Mouse (Mus musculus): ENCODE measurements around the gene Hilpda. TPM values are rescaled to one million over a fixed set of nuclear protein-coding genes. Genes with fewer than 3 reads are reported as not detected.
A peak's percentile ranks its signal among the peaks of the same experiment; 100 is the strongest.

The Hilpda gene
- 31.3 and 32.5 TPM in 2 replicates for polyA plus RNA-seq (2016; fragmentation: Nextera tagmentation; extraction: Ambion mirVana)

DNA sequence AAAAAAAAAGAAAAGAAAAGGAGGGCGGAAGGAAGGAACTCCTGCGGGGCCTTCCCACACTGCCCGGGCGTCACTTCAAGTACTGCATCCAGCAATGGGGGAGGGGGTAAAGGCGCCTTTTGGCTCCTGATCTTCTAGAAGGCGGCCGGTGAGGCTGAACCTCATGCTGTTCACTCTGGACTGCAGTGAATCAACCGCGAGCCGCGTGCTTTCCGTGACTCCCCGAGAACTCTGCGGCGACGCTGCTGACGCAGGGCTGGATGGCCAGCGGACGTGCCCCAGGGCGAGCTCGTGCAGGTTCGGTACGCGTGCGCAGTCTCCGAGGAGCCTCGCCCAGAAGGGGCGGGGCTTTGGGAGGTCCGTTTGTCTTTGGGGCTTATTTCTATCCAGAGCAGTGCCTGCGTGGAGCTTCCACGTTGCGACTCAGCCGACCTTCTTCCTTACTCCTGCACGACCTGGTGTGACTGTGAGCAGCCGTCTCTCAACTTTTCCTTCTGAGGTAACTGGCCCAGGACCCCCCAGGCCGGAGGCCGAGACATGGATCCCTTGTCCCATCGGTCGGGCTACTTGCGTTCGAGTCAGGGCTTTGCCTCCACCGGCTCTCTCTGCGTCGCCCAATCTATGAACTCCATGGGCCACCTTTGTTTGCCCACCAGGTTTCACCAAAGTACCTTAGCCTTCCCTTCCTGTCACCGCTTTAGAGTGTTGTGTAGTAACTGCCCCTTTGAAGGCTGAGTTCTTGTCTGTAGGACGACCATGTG lies at the start of gene Hilpda:
Hilpda (plus strand) TSS at position 177 of the 761 bp plus-strand sequence.
- peak; percentile 98 for ATAC-seq (ENCODE audit: low FRiP score)
- peak within 1 kb of the TSS; percentile 68 for H3K4me3 ChIP-seq (replicated peaks)
- H3K9me3 ChIP-seq = no peaks in the 10 kb centered on the region
- H3K9ac ChIP-seq = peak within 1 kb of the TSS; percentile 79
- peak within 1 kb of the TSS; percentile 69 for H3K4me2 ChIP-seq
- WGBS = 1% methylated on average over 46 of the region's 46 CpGs
- H3K4me1 ChIP-seq = peaks cover 15% of the 10 kb centered on the region
- peaks cover 6% of the 10 kb centered on the region; the same call in 1 of the 2 replicates for H3K36me3 ChIP-seq (replicated peaks)
- 0 out of 2 replicates have a peak, but pooled peaks cover 4% of the 10 kb centered on the region for H3K27me3 ChIP-seq
- peak within 1 kb of the TSS; percentile 59; the same call in 1 of the 2 replicates for H3K27ac ChIP-seq

DNA sequence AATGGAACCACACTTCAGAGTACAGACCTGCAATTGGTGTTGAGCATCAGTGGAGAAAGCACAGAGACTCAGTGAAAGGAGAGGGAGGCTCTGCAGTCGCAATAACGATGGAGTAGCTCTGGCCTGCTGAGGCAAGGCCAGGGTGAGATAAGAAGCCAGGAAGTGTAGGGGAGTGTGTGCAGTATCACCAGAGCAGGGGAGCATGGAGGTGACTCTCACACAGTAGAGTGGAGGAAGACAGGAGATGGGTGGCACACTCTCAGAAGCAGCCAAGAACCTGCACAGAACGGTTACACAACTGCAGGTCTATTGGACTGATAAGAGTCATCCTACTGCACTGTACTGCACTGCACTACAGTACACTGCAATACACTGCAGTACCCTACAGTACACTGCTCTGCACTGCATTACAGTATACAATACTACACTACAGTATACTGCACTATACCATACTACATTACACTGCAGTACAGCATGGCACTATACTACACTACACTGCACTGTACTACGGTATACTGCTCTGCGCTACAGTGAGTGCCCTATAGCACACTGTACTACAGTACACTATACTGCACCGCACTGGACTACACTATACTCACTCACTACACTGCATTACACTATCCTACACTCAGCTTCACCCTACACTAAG lies 42.9 kb upstream of the Hilpda start:
- Histone ChIP-seq H3K4me1 (no peaks in the 10 kb centered on the region), H3K27ac (no peak overlapping the region), H3K36me3 (replicated peaks) (no peaks in the 10 kb centered on the region), H3K4me3 (replicated peaks) (no peak overlapping the region), H3K9me3 (no peaks in the 10 kb centered on the region), H3K9ac (no peak overlapping the region), H3K27me3 (peaks cover 9% of the 10 kb centered on the region; the same call in 1 of the 2 replicates), H3K4me2 (no peak overlapping the region)
- 90% methylated on average over 6 of the region's 6 CpGs for WGBS
- no peak for ATAC-seq (ENCODE audit: low FRiP score)

DNA sequence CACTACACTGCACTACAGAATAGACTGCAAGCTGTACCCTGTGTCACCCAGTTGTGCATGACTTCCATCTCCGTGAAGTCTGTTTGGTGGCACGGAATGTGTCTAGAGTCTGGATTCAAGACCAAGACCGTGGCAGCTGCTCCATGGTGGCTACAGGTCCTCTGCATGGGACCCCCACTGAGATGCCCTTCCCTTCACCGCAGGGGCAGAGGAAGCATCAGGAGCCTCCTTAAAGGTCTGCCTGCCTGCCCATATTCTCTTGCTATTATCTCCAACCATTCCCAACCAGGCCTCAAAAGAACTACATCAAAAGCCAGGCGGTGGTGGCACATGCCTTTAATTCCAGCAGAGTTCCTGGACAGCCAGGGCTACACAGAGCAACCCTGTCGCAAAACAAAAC lies 41.9 kb upstream of the Hilpda start:
- H3K36me3 ChIP-seq (replicated peaks) = no peaks in the 10 kb centered on the region
- H3K4me3 ChIP-seq (replicated peaks) = no peak overlapping the region
- H3K4me1 ChIP-seq = no peaks in the 10 kb centered on the region
- no peak for ATAC-seq (ENCODE audit: low FRiP score)
- H3K9me3 ChIP-seq = no peaks in the 10 kb centered on the region
- WGBS = 70% methylated on average over 6 of the region's 6 CpGs
- H3K4me2 ChIP-seq = no peak overlapping the region
- H3K27ac ChIP-seq = no peak overlapping the region
- peaks cover 9% of the 10 kb centered on the region; the same call in 1 of the 2 replicates for H3K27me3 ChIP-seq
- no peak overlapping the region for H3K9ac ChIP-seq

DNA sequence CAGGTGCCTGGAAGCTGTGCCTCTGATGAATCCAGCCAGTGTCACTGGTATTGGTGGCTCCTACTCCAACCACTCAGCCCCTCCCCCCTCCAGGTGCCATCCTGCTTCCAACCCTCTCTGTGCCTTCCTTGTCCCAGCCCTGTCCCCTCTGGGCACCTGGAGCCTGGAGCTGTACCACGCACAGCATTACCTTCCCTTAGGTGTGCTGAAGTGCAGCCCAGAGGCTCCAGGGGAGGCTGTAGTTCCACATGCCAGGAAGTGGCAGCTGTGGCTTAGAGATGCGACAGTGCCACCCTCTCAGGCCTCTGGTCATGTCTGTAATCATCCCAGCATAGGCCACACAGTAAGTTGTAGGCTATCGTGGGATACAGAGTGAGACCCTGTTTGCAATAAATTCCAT lies 40.5 kb upstream of the Hilpda start:
- H3K27ac ChIP-seq = no peak overlapping the region
- H3K9ac ChIP-seq = no peak overlapping the region
- H3K36me3 ChIP-seq (replicated peaks) = no peaks in the 10 kb centered on the region
- no peak overlapping the region for H3K4me3 ChIP-seq (replicated peaks)
- H3K4me1 ChIP-seq = no peaks in the 10 kb centered on the region
- H3K9me3 ChIP-seq = no peaks in the 10 kb centered on the region
- H3K4me2 ChIP-seq = no peak overlapping the region
- WGBS = 80% methylated on average over 3 of the region's 3 CpGs
- peaks cover 9% of the 10 kb centered on the region; the same call in 1 of the 2 replicates for H3K27me3 ChIP-seq
- ATAC-seq (ENCODE audit: low FRiP score) = no peak

DNA sequence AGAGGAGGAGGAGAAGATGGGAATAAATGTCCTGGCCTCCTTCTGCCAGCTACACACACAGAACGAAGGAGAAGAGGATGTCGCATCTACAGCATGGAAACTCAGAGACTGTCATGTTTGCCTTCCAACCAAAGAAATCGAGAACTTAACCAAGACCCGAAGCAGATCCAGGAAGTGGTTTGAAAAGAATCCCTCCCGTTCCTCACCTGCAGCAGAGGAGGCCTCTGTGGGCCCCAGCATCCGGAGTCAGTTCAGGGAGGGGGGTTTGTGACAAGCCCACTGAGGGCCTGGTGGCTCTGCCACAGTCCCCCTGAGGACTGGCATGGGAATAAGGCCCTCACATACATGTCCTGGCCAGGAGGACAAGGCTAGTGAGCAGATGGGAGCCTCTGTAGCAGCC lies 40.0 kb upstream of the Hilpda start:
- H3K27ac ChIP-seq = no peak overlapping the region
- peaks cover 6% of the 10 kb centered on the region; the same call in 1 of the 2 replicates for H3K27me3 ChIP-seq
- no peak overlapping the region for H3K4me2 ChIP-seq
- no peak for ATAC-seq (ENCODE audit: low FRiP score)
- H3K4me3 ChIP-seq (replicated peaks) = no peak overlapping the region
- no peaks in the 10 kb centered on the region for H3K36me3 ChIP-seq (replicated peaks)
- no peaks in the 10 kb centered on the region for H3K9me3 ChIP-seq
- no peaks in the 10 kb centered on the region for H3K4me1 ChIP-seq
- no peak overlapping the region for H3K9ac ChIP-seq
- 80% methylated on average over 6 of the region's 6 CpGs for WGBS

DNA sequence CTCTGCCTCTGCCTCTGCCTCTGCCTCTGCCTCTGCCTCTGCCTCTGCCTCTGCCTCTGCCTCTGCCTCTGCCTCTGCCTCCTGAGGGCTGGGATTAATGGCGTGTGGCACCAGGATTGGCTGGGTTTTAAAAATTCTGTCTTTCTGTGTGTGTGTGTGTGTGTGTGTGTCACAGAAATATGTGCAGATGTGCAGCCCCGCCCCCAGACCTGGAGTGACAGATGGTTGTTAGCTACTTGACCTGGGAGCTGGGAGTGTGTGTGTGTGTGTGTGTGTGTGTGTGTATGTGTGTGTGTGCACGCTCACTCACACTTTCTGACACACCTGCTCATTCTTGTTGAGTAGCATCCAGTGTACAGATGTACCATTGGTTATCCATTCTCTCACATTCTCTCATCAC lies 38.6 kb upstream of the Hilpda start:
- Histone ChIP-seq H3K36me3 (replicated peaks) (no peaks in the 10 kb centered on the region), H3K4me1 (no peaks in the 10 kb centered on the region), H3K4me2 (no peak overlapping the region), H3K9me3 (no peaks in the 10 kb centered on the region), H3K9ac (no peak overlapping the region), H3K27me3 (peaks cover 6% of the 10 kb centered on the region; the same call in 1 of the 2 replicates), H3K27ac (no peak overlapping the region), H3K4me3 (replicated peaks) (no peak overlapping the region)
- ATAC-seq (ENCODE audit: low FRiP score) = no peak
- WGBS = 83% methylated on average over 3 of the region's 3 CpGs

DNA sequence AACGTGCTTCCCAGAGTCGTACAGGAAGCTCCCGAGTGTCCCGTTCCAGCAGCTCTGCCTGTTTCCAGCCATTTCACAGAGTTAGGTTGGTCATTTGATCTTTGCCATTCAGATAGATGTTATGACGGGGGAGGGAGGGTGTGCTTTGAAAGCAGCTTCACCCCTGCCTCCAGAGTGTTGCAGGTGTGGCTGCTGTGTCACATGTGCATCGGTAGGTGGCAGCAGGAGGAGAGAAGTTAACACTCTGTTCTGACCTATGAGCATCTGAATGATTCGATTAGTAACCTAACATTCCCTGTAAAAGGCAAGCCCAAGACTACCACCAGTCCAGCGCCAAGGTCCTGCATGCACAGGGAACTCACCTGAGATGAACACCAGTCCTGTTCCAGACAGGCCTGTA lies 38.0 kb upstream of the Hilpda start:
- Histone ChIP-seq H3K27me3 (peaks cover 6% of the 10 kb centered on the region; the same call in 1 of the 2 replicates), H3K4me1 (no peaks in the 10 kb centered on the region), H3K9ac (no peak overlapping the region), H3K27ac (no peak overlapping the region), H3K9me3 (no peaks in the 10 kb centered on the region), H3K4me2 (no peak overlapping the region), H3K4me3 (replicated peaks) (no peak overlapping the region), H3K36me3 (replicated peaks) (no peaks in the 10 kb centered on the region)
- 49% methylated on average over 8 of the region's 8 CpGs for WGBS
- no peak for ATAC-seq (ENCODE audit: low FRiP score)

DNA sequence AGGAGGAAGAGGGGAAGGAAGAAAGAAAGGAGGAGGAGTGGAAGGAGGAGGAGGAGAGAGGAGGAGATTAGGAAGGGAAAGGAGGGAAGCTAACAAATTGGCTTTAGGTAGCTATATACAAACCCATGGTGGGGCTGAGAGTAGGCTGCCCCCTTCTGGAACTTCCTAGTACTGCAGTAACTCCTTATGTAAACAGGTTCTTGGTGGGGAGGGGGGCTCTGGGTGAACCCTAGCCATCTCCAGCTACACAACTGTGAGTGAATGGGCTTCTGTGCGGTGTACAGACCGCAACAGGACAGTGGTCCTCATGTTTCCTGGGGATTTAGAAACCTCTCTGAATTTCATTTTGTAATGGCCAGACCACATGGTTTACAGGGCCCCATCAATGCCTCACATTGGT lies 31.5 kb upstream of the Hilpda start:
- Histone ChIP-seq H3K36me3 (replicated peaks) (no peaks in the 10 kb centered on the region), H3K4me2 (no peak overlapping the region), H3K27ac (no peak overlapping the region), H3K4me3 (replicated peaks) (no peak overlapping the region), H3K9ac (no peak overlapping the region), H3K9me3 (no peaks in the 10 kb centered on the region), H3K27me3 (no peaks in the 10 kb centered on the region), H3K4me1 (no peaks in the 10 kb centered on the region)
- 35% methylated on average over 2 of the region's 2 CpGs for WGBS
- no peak for ATAC-seq (ENCODE audit: low FRiP score)

DNA sequence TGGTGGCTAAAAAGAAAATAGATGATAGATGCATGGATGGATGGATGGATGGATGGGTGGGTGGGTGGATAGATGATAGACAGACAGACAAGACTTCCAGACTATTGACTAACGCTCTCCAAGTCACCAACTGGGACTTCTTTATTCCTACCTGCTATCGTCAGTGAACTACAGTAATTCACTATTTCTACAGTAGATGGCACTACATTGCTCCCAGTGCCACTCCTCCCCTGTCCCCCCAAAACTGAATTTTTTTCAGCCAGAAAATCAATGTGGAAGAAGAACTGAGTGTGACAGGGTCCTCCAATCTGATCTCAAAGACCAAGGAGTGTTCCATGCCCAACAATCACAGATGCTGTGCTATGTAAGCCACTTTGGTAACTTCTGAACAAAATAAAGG lies 30.6 kb upstream of the Hilpda start:
- no peak overlapping the region for H3K27ac ChIP-seq
- no peaks in the 10 kb centered on the region for H3K9me3 ChIP-seq
- H3K9ac ChIP-seq = no peak overlapping the region
- H3K4me2 ChIP-seq = no peak overlapping the region
- WGBS = 57% methylated on average over 2 of the region's 2 CpGs
- no peak overlapping the region for H3K4me3 ChIP-seq (replicated peaks)
- ATAC-seq (ENCODE audit: low FRiP score) = no peak
- no peaks in the 10 kb centered on the region for H3K27me3 ChIP-seq
- no peaks in the 10 kb centered on the region for H3K4me1 ChIP-seq
- no peaks in the 10 kb centered on the region for H3K36me3 ChIP-seq (replicated peaks)

DNA sequence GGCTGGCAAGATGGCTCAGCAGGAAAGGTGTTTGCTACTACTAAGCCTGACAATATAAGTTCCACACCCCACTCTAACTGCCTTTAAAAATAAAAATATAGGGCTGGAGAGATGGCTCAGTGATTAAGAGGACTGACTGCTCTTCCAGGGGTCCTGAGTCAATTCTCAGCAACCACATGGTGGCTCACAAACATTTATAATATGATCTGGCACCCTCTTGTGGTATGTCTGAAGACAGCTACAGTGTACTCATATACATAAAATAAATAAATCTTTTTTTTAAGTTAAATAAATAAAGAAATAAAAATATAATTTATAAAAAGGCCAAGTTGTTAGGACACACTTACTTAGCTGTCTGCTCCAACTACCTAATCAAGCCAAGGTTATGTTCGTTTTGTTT lies 30.0 kb upstream of the Hilpda start:
- H3K36me3 ChIP-seq (replicated peaks) = no peaks in the 10 kb centered on the region
- H3K27ac ChIP-seq = no peak overlapping the region
- no peaks in the 10 kb centered on the region for H3K9me3 ChIP-seq
- 58% methylated on average over 1 of the region's 1 CpGs for WGBS
- no peaks in the 10 kb centered on the region for H3K4me1 ChIP-seq
- no peak overlapping the region for H3K4me2 ChIP-seq
- H3K27me3 ChIP-seq = no peaks in the 10 kb centered on the region
- no peak overlapping the region for H3K4me3 ChIP-seq (replicated peaks)
- H3K9ac ChIP-seq = no peak overlapping the region
- ATAC-seq (ENCODE audit: low FRiP score) = no peak

DNA sequence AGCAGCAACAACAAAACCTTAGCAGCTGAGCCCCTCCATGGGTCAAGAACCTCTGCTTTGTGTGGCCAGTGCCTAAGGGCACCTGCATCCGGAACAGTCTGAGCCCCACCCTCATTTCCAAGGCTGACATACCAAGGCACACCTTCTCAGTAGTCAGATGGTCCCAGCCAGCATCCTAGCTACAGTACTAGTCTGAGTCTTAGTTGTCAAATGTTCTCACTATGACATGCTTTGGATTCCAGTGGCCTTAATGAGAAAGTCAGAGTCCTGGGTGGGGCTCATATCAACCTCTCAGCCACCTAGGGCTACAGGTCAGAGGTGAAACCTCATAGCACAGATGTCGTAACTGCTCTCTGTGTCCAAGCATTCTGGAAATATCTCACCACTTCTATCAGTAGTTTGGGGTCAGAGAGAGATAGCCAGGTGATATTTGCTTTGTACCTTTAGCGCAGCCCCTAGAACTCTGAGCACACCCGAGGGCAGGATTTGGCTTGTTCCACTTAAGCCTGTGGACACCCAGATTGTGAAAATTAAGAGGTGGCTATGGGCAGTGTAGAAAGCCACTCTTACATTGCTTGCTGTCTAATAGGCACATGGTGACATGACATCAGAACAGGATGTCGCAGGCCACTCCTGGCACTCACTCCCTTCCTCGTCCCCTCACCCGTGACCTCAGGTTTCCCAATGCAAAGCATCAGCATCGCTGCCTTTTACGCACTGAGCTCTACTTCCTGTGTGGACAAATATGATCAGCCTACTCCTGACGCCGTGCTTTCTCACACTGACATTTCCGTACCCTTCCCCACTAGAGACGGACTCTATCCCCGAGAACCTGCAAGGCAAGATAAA lies 26.8 kb upstream of the Hilpda start:
- Histone ChIP-seq H3K4me2 (no peak overlapping the region), H3K9me3 (no peaks in the 10 kb centered on the region), H3K36me3 (replicated peaks) (no peaks in the 10 kb centered on the region), H3K27me3 (no peaks in the 10 kb centered on the region), H3K27ac (no peak overlapping the region), H3K4me3 (replicated peaks) (no peak overlapping the region), H3K9ac (no peak overlapping the region), H3K4me1 (no peaks in the 10 kb centered on the region)
- 81% methylated on average over 14 of the region's 14 CpGs for WGBS
- ATAC-seq (ENCODE audit: low FRiP score) = no peak

DNA sequence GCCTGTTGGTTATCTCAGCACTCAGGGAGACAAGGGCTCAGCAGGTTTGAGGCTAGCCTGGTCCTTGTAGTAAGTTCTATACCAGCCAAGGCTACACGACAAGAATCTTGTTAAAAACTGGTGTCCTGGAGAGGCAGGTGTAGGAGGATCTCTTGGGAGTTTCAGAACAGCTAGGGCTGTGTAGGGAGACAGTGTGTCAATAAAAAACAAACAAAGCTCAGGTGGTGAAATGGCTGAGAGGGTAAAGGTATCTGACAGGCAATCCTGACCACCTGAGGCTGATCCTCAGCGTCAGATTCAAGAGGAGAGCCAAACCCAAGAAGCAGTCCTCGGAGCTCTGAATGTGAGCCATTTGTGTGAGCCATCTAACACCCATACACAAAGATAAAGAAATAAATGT lies 26.1 kb upstream of the Hilpda start:
- no peak overlapping the region for H3K4me2 ChIP-seq
- H3K9me3 ChIP-seq = no peaks in the 10 kb centered on the region
- H3K27me3 ChIP-seq = no peaks in the 10 kb centered on the region
- no peaks in the 10 kb centered on the region for H3K4me1 ChIP-seq
- no peak for ATAC-seq (ENCODE audit: low FRiP score)
- no peak overlapping the region for H3K4me3 ChIP-seq (replicated peaks)
- 88% methylated on average over 3 of the region's 3 CpGs for WGBS
- no peak overlapping the region for H3K9ac ChIP-seq
- no peak overlapping the region for H3K27ac ChIP-seq
- no peaks in the 10 kb centered on the region for H3K36me3 ChIP-seq (replicated peaks)
